Mouse (Mus musculus): ENCODE results near the gene Zbed6.

- TF ChIP-seq POLR2A (IDR thresholded peaks at IDR 0.05; ENCODE audit: low read depth, low read length) (no peak), CTCF (IDR thresholded peaks at IDR 0.05; ENCODE audit: extremely low read depth, insufficient read depth, insufficient read length, insufficient replicate concordance) (no peak)
Observed at GRCm38 (mm10) chr1:133632168-133632567, 28.5 kb downstream of the Zbed6 start.
